Mouse (Mus musculus) ES-Bruce4 (cell line): Measurements from ENCODE around the gene Ift57. TPM values are rescaled to one million over a fixed set of nuclear protein-coding genes. Genes with fewer than 3 reads are reported as not detected.

Experiments
- H3K27ac ChIP-seq: 2 replicates; pipeline ENCODE4 v1.5.1; 2012; ENCODE audit warnings: low read length, inconsistent platforms; ENCODE audit not compliant: insufficient read depth
- H3K27me3 ChIP-seq: 2 replicates; pipeline ENCODE4 v1.6.1; 2012; ENCODE audit warnings: mild to moderate bottlenecking, low read length, inconsistent platforms; ENCODE audit not compliant: control insufficient read depth, poor library complexity, insufficient read depth, severe bottlenecking
- H3K36me3 ChIP-seq: 2 replicates; pipeline ENCODE4 v1.6.1; 2012; ENCODE audit warnings: inconsistent platforms, mild to moderate bottlenecking, low read length, moderate library complexity; ENCODE audit not compliant: control insufficient read depth, poor library complexity, insufficient read depth, severe bottlenecking
- H3K4me1 ChIP-seq: one replicate; pipeline ENCODE4 v1.8.1; 2011; ENCODE audit warnings: low read length; ENCODE audit not compliant: control insufficient read depth, insufficient read depth
- H3K4me3 ChIP-seq: 2 replicates; pipeline ENCODE4 v1.5.1; 2011; ENCODE audit warnings: low read depth, mild to moderate bottlenecking, low read length
- H3K9ac ChIP-seq: 2 replicates; pipeline ENCODE4 v1.6.1; 2012; ENCODE audit warnings: low read depth, mild to moderate bottlenecking, inconsistent platforms; ENCODE audit not compliant: poor library complexity, severe bottlenecking
- H3K9me3 ChIP-seq: replicated peaks from 2 replicates; pipeline ENCODE4 v1.6.1; 2012; ENCODE audit warnings: mild to moderate bottlenecking, low read length, inconsistent platforms; ENCODE audit not compliant: control insufficient read depth, poor library complexity, insufficient read depth, severe bottlenecking
- CTCF ChIP-seq: IDR thresholded peaks from one replicate; pipeline ENCODE4 v1.8.1; 2011; ENCODE audit warnings: low read depth, low read length
- EP300 ChIP-seq: IDR thresholded peaks from 2 replicates; pipeline ENCODE4 v1.6.1; 2011; ENCODE audit warnings: low read depth, low read length; ENCODE audit not compliant: insufficient read depth
- POLR2A ChIP-seq: IDR thresholded peaks from one replicate; pipeline ENCODE4 v1.8.1; 2011; ENCODE audit warnings: low read length; ENCODE audit not compliant: insufficient read depth
- polyA plus RNA-seq: library from polyadenylated mRNA; stranded (reverse); fragments of >200 nt; gene quantifications from 2 replicates; pipeline ENCODE4 v1.2.4, GENCODE M21; 2011; ENCODE audit warnings: low read depth; ENCODE audit not compliant: missing spikeins, insufficient read depth, insufficient read length

Gene Ift57
- polyA plus RNA-seq, 1 experiment, result 18.3 TPM

- TF ChIP-seq POLR2A (no peak), EP300 (no peak), CTCF (no peak)
- Histone ChIP-seq H3K4me3 (no peak overlapping the region), H3K9ac (no peak overlapping the region), H3K4me1 (no peaks in the 10 kb centered on the region), H3K36me3 (no peaks in the 10 kb centered on the region), H3K27me3 (no peaks in the 10 kb centered on the region), H3K27ac (no peak overlapping the region), H3K9me3 (no peaks in the 10 kb centered on the region)
These were observed 27.2 kb downstream of the Ift57 start for GRCm38 (mm10) chr16:49726216-49726615.

DNA sequence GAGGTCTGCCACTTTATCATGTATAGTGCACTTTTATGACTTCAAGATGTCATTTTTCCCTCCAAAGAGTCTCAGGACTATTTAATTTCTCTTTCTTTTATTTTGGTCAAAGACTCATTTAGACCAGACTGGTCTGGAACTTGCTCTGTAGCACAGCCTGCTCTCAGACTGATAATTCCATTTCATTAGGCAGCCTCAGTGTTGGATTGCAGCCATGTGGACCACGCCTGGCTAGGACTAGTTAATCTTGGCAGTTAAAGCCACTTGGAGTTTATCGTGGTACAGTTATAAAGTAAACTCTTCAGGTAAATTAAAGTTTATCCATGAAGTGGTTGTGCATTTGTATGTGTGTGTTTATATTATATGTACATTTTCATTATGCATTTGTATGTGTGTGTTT is 27.7 kb downstream of the Ift57 start:
- TF ChIP-seq CTCF (no peak), EP300 (no peak), POLR2A (no peak)
- no peak overlapping the region for H3K4me3 ChIP-seq
- H3K9ac ChIP-seq, result no peak overlapping the region
- no peaks in the 10 kb centered on the region for H3K36me3 ChIP-seq
- H3K27me3 ChIP-seq, result no peaks in the 10 kb centered on the region
- H3K4me1 ChIP-seq, result no peaks in the 10 kb centered on the region
- no peak overlapping the region for H3K27ac ChIP-seq
- no peaks in the 10 kb centered on the region for H3K9me3 ChIP-seq

DNA sequence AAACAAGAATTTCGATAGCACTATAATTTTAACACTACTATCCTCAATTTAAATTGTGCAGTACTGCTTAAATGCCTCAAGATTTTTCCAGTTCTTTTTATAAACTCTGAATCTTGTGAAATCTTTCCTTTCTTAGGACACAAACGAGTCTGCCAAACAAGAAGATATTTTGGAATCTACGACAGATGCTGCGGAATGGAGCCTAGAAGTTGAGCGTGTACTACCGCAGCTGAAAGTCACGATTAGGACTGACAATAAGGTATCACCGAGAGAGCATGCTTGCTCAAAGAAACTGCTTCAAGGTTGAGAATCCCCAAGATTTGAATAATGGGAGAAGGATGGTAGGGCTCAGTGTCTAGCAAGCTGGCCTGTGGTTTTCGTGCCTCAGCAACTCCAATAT is 37.5 kb downstream of the Ift57 start:
- H3K27me3 ChIP-seq, result no peaks in the 10 kb centered on the region
- H3K36me3 ChIP-seq, result no peaks in the 10 kb centered on the region
- no peaks in the 10 kb centered on the region for H3K4me1 ChIP-seq
- H3K9ac ChIP-seq, result no peak overlapping the region
- no peak overlapping the region for H3K4me3 ChIP-seq
- TF ChIP-seq POLR2A (no peak), CTCF (no peak), EP300 (no peak)
- no peak overlapping the region for H3K27ac ChIP-seq
- H3K9me3 ChIP-seq, result no peaks in the 10 kb centered on the region

GRCm38 (mm10) chr16:49747360-49747759 is 48.3 kb downstream of the Ift57 start:
- Histone ChIP-seq H3K9ac (no peak overlapping the region), H3K27ac (no peak overlapping the region), H3K4me1 (no peaks in the 10 kb centered on the region), H3K36me3 (no peaks in the 10 kb centered on the region), H3K4me3 (no peak overlapping the region), H3K9me3 (no peaks in the 10 kb centered on the region), H3K27me3 (no peaks in the 10 kb centered on the region)
- TF ChIP-seq POLR2A (no peak), EP300 (no peak), CTCF (no peak)

GRCm38 (mm10) chr16:49752906-49753305 is 53.9 kb downstream of the Ift57 start:
- no peak overlapping the region for H3K9ac ChIP-seq

DNA sequence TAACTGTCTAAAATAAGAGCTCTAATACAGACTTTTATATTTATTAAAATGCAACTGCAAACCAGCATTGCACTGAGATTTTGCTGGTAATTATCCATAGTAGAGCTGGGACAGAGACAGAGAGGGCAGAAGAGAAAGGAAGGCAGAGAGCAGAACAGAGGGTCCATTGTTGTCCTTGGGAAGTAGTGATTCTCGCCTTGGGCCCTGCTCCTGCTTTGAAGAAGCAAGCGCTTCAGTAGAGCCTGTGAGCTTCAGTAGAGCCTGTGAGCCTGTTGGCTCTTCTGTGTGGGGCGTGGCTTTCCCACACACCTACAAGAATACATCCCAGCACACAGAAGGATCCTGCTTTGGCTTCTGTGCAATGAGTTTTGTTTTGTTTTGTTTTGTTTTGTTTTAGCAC is 54.3 kb downstream of the Ift57 start:
- Histone ChIP-seq H3K36me3 (no peaks in the 10 kb centered on the region), H3K9ac (no peak overlapping the region), H3K27me3 (no peaks in the 10 kb centered on the region), H3K9me3 (peaks cover 5% of the 10 kb centered on the region), H3K4me1 (no peaks in the 10 kb centered on the region), H3K27ac (no peak overlapping the region), H3K4me3 (no peak overlapping the region)
- TF ChIP-seq CTCF (no peak), POLR2A (no peak), EP300 (no peak)

More at GRCm38 (mm10) chr16:49752906-49753305, 53.9 kb downstream of the Ift57 start:
- Histone ChIP-seq H3K27me3 (no peaks in the 10 kb centered on the region), H3K9me3 (peaks cover 5% of the 10 kb centered on the region), H3K4me1 (no peaks in the 10 kb centered on the region), H3K4me3 (no peak overlapping the region), H3K36me3 (no peaks in the 10 kb centered on the region), H3K27ac (no peak overlapping the region)
- no peak for TF ChIP-seq POLR2A
- TF ChIP-seq EP300, result no peak
- no peak for TF ChIP-seq CTCF
